Mouse (Mus musculus) embryonic facial prominence, embryonic 14.5 days (tissue): ENCODE data around the gene Abl2. TPM values are rescaled to one million over a fixed set of nuclear protein-coding genes. Genes with fewer than 3 reads are reported as not detected.
A peak's percentile ranks its signal among the peaks of the same experiment; 100 is the strongest.

Experiments
- ATAC-seq: fragments of 200-750 bp; cut with Nextera tagmentation; 2 replicates; pipeline ENCODE4 v1.8.0; 2017; ENCODE audit warnings: low read depth, moderate number of reproducible peaks, moderate TSS enrichment
- DNase-seq: peaks from one replicate; pipeline ENCODE4 v3.0.0-alpha.2; 2015; ENCODE audit warnings: low spot score
- H3K27ac ChIP-seq: fragments of 300-500 bp; sonication (generic); replicated peaks from 2 replicates; pipeline ENCODE4 v1.5.1; 2014; ENCODE audit warnings: low read depth, mild to moderate bottlenecking, low read length, moderate library complexity
- H3K27me3 ChIP-seq: fragments of 300-500 bp; sonication (generic); replicated peaks from 2 replicates; pipeline ENCODE4 v1.6.1; 2014; ENCODE audit warnings: low read length; ENCODE audit not compliant: control insufficient read depth, insufficient read depth
- H3K36me3 ChIP-seq: fragments of 300-500 bp; sonication (generic); 2 replicates; pipeline ENCODE4 v1.6.1; 2014; ENCODE audit warnings: low read length, mixed read lengths; ENCODE audit not compliant: control insufficient read depth, insufficient read depth
- H3K4me1 ChIP-seq: fragments of 300-500 bp; sonication (generic); 2 replicates; pipeline ENCODE4 v1.6.1; 2014; ENCODE audit warnings: antibody characterized with exemption, low read length; ENCODE audit not compliant: control insufficient read depth, insufficient read depth
- H3K4me2 ChIP-seq: fragments of 300-500 bp; sonication (generic); 2 replicates; pipeline ENCODE4 v1.6.1; 2014; ENCODE audit warnings: low read depth, mild to moderate bottlenecking, low read length, moderate library complexity, mixed read lengths
- H3K4me3 ChIP-seq: fragments of 300-500 bp; sonication (generic); 2 replicates; pipeline ENCODE4 v1.5.1; 2014; ENCODE audit warnings: low read depth, mild to moderate bottlenecking, low read length
- H3K9ac ChIP-seq: fragments of 300-500 bp; sonication (generic); 2 replicates; pipeline ENCODE4 v1.6.1; 2014; ENCODE audit warnings: low read depth, mild to moderate bottlenecking, low read length, moderate library complexity, mixed read lengths
- H3K9me3 ChIP-seq: fragments of 300-500 bp; sonication (generic); 2 replicates; pipeline ENCODE4 v1.6.1; 2016; ENCODE audit warnings: low read length; ENCODE audit not compliant: control insufficient read depth
- WGBS: fragments of 180-500 bp; shearing (Covaris S2); extraction: QIAGEN DNeasy Blood & Tissue Kit; methylation state at CpG from one replicate; pipeline ENCODE4 v1.1.7; 2014; 5-methylcytosine and 5-hydroxymethylcytosine counted together
- polyA plus RNA-seq: library from polyadenylated mRNA; unstranded; fragments of >200 nt; fragmentation: Nextera tagmentation; extraction: Ambion mirVana; gene quantifications from 2 replicates; pipeline ENCODE4 v1.2.1, GENCODE M21; 2014

Gene Abl2
- polyA plus RNA-seq, 1 experiment from 2014 or later = 5.4 TPM

DNA sequence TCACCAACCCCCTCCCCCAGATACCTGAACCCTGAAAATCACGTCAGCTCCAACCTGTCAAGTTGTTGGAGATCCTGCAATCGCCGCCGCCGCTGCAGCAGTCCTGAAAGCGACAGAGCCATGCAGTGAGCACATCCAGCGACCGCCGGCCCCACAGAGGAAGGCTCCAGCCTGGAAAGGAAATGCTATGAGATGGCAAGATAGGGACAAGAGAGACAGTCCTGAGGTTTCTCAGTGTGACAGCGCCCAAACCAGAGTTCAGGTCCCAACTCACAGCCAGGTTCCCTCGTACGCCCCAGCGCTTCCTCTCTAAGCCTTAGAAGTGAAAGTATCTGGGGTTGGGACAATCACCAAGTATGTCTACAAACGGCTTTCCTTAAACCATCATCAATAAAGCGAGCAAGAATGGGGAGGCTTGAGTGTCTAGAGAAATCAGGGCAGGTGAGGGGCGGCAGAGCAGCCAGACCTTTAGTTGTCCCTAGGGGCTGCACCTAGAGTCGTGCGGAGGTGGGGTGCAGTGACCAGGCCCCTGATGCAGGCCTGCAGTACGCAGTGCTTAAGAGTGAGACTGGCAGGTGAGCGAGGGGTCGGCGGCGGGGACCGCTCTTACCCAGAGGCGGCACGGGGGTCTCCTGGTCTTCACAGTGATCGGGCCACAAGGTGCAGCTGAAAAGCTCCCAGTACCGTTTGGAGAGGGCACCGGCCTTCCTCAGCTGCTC is 115.0 kb downstream of the Abl2 start:
- H3K9me3 ChIP-seq = no peaks in the 10 kb centered on the region
- under 1% methylated on average over 28 of the region's 29 CpGs for WGBS
- H3K9ac ChIP-seq = peak overlapping the region; percentile 74
- peak; percentile 31 for ATAC-seq
- peak overlapping the region; percentile 64 for H3K4me3 ChIP-seq
- 0 out of 2 replicates have a peak, but pooled peaks cover 4% of the 10 kb centered on the region for H3K27me3 ChIP-seq
- DNase-seq = no peak
- H3K4me1 ChIP-seq = peaks cover 8% of the 10 kb centered on the region; the same call in 1 of the 2 replicates
- no peak overlapping the region for H3K27ac ChIP-seq
- H3K4me2 ChIP-seq = peak overlapping the region; percentile 99
- H3K36me3 ChIP-seq = no peaks in the 10 kb centered on the region

DNA sequence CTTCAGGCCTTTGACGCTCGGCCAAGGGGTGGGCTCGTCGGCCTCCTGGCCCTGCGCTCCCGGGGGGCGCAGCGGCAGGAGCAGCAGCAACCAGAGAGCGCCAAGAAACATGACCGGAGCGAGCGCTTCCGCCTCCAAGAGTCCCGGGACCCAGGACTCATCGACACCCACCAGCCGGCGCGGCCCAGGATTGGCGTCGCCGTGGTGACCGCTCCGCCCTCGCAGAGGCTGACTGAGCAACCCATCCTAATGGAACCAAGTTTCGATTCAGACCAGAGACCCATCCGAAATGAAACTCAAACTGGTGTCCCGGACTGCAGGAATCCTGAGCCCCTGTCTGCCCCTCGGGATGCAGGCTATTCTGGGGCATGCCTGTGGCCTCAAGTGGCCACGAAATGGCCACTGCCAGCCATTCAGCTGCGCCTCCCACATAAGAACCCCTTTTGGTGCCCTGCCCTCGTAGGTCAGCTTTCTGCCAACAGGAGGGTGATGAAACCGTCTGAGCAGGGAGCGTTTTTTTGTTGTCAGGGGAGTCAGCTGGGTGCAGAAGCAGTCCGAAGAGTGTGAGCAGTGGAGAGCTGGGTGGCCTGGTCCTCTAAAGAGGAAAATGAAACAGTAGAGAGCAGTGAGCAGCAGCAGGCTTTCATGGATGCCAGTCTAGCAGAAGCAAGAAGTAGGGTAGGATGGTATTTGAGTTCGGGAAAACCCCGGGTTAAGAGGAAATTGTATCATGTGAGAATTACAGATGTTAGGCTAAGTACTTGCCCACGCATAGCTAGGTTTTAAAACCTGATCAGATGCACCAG is 115.8 kb downstream of the Abl2 start, which contains the start of gene Tor3a:
TSS of gene Tor3a (minus strand) at position 162 of the 806 bp plus-strand sequence.
- ATAC-seq (peak; percentile 88), DNase-seq (peak; percentile 86)
- H3K27ac ChIP-seq = no peak within 1 kb of the TSS
- peak within 1 kb of the TSS; percentile 74 for H3K9ac ChIP-seq
- H3K36me3 ChIP-seq = no peaks in the 10 kb centered on the region
- H3K9me3 ChIP-seq = no peaks in the 10 kb centered on the region
- H3K27me3 ChIP-seq = 0 out of 2 replicates have a peak, but pooled peaks cover 4% of the 10 kb centered on the region
- peaks cover 8% of the 10 kb centered on the region; the same call in 1 of the 2 replicates for H3K4me1 ChIP-seq
- peak within 1 kb of the TSS; percentile 99 for H3K4me2 ChIP-seq
- WGBS = 8% methylated on average over 29 of the region's 37 CpGs
- peak within 1 kb of the TSS; percentile 64 for H3K4me3 ChIP-seq

DNA sequence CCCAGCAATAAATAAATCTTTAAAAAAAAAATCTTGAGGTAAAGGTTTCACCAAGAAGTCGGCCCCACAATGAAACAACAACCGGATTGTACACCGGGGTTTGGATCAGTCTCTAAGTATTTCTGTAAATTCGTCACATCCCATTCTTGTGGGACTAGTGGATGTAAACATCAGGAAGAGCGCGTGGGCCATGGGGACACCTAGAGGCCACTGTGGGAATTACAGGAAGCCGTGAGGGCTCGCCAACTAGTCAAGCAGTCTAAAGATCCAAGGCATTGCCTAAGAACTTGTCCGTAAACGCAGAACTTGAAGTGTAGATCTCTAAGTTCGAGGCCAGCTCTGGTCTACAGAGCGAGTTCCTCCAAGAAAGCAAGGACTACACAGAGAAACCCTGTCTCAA is 117.6 kb downstream of the Abl2 start:
- peaks cover 8% of the 10 kb centered on the region; the same call in 1 of the 2 replicates for H3K4me1 ChIP-seq
- H3K9ac ChIP-seq = no peak overlapping the region
- H3K36me3 ChIP-seq = peaks cover 12% of the 10 kb centered on the region
- no peak overlapping the region for H3K4me3 ChIP-seq
- no peak overlapping the region for H3K27ac ChIP-seq
- H3K27me3 ChIP-seq = 0 out of 2 replicates have a peak, but pooled peaks cover 4% of the 10 kb centered on the region
- WGBS = 36% methylated on average over 12 of the region's 12 CpGs
- DNase-seq (peak; percentile 57), ATAC-seq (no peak)
- no peak overlapping the region for H3K4me2 ChIP-seq
- no peaks in the 10 kb centered on the region for H3K9me3 ChIP-seq

GRCm38 (mm10) chr1:156676596-156676995 is 118.0 kb downstream of the Abl2 start:
- Histone ChIP-seq H3K9ac (no peak overlapping the region), H3K4me1 (peaks cover 8% of the 10 kb centered on the region; the same call in 1 of the 2 replicates), H3K4me2 (no peak overlapping the region), H3K27me3 (0 out of 2 replicates have a peak, but pooled peaks cover 4% of the 10 kb centered on the region), H3K9me3 (no peaks in the 10 kb centered on the region), H3K4me3 (no peak overlapping the region), H3K27ac (no peak overlapping the region), H3K36me3 (peaks cover 16% of the 10 kb centered on the region)
- ATAC-seq (no peak), DNase-seq (no peak)
- WGBS = 83% methylated on average over 5 of the region's 5 CpGs

DNA sequence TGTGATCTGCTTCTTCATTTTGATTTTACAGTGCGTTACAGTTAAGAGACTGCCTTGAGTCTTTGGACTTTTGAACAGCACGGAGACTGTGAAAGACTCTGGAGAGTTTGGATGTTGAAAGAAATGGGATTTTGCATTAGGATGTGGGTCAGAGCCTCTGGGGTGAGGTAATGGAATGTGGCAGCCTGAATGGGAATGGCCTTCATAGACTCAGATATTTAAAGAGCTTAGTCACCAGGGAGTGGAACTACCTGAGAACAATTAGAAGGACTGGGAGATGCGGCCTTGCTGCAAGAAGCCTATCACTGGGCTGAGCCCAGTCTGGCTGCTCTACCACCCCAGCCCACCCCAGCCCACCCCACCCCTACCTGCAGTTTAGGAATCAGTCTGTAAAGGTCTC is 118.6 kb downstream of the Abl2 start:
- Histone ChIP-seq H3K4me3 (no peak overlapping the region), H3K27ac (no peak overlapping the region), H3K4me1 (peaks cover 8% of the 10 kb centered on the region; the same call in 1 of the 2 replicates), H3K9ac (no peak overlapping the region), H3K4me2 (no peak overlapping the region), H3K27me3 (0 out of 2 replicates have a peak, but pooled peaks cover 4% of the 10 kb centered on the region), H3K36me3 (peaks cover 19% of the 10 kb centered on the region), H3K9me3 (no peaks in the 10 kb centered on the region)
- ATAC-seq (no peak), DNase-seq (no peak)
- 80% methylated on average over 3 of the region's 3 CpGs for WGBS

DNA sequence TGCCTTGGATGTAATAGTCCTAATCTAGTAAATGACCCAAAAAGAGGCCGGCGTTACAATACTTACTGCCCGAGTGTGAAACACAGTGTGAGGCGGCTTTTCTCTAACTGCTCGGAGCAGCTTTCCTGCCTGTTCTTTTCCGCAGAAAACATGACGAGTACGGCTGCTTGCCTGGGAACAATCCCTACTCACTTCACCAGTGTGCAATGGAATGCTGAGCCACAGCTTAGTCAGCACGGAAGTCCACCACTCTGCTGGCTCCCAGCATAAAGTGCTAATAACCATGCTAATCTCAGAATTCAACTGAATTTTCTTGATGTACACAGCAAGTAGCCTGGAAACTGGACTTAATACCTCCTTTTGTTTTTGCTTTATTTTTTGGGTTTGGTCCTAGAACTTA is 121.0 kb downstream of the Abl2 start:
- Histone ChIP-seq H3K4me3 (no peak overlapping the region), H3K9me3 (no peaks in the 10 kb centered on the region), H3K9ac (no peak overlapping the region), H3K4me2 (no peak overlapping the region), H3K27me3 (no peaks in the 10 kb centered on the region), H3K4me1 (no peaks in the 10 kb centered on the region), H3K27ac (no peak overlapping the region), H3K36me3 (peaks cover 32% of the 10 kb centered on the region)
- 81% methylated on average over 9 of the region's 9 CpGs for WGBS
- DNase-seq = no peak
- no peak for ATAC-seq

GRCm38 (mm10) chr1:156686025-156686661 is 127.6 kb downstream of the Abl2 start:
- WGBS = 66% methylated on average over 7 of the region's 7 CpGs

More at GRCm38 (mm10) chr1:156686025-156686661, 127.6 kb downstream of the Abl2 start:
- Histone ChIP-seq H3K4me2 (no peak overlapping the region), H3K9ac (no peak overlapping the region), H3K9me3 (no peaks in the 10 kb centered on the region), H3K27ac (no peak overlapping the region), H3K36me3 (peaks cover 82% of the 10 kb centered on the region), H3K27me3 (no peaks in the 10 kb centered on the region), H3K4me3 (no peak overlapping the region), H3K4me1 (no peaks in the 10 kb centered on the region)
- DNase-seq = no peak
- ATAC-seq = no peak
